Mouse (Mus musculus) CH12.LX (cell line): ENCODE measurements around the gene Tssk2. TPM values are rescaled to one million over a fixed set of nuclear protein-coding genes. Genes with fewer than 3 reads are reported as not detected.

Experiments used
- DNase-seq: peaks from one replicate; pipeline ENCODE4 v3.0.0-alpha.2; 2013; ENCODE audit errors: extremely low read depth
- H3K27ac ChIP-seq: 2 replicates; pipeline ENCODE4 v1.5.1; 2012; ENCODE audit warnings: low read depth, mild to moderate bottlenecking, control low read depth, moderate library complexity; ENCODE audit not compliant: insufficient read depth
- H3K27me3 ChIP-seq: replicated peaks from 2 replicates; pipeline ENCODE3; 2012; ENCODE audit warnings: inconsistent platforms
- H3K36me3 ChIP-seq, 2 experiments: replicated peaks in 1 of 2; 2 replicates each; pipeline versions ENCODE3 to v1.6.1; 2012; ENCODE audit warnings: inconsistent platforms in 1 of 2, low read length in 1 of 2, mild to moderate bottlenecking in 1 of 2, mixed read lengths in 1 of 2, moderate library complexity in 1 of 2; ENCODE audit not compliant: control insufficient read depth in 1 of 2, insufficient read depth in 1 of 2
- H3K4me1 ChIP-seq, 2 experiments: 2 replicates each; pipeline ENCODE4 v1.6.1; 2012; ENCODE audit warnings: inconsistent platforms in 1 of 2, moderate library complexity in 1 of 2; ENCODE audit not compliant: insufficient read depth in 2 of 2, control insufficient read depth in 1 of 2
- H3K4me2 ChIP-seq: 2 replicates; pipeline ENCODE4 v1.6.1; 2012; ENCODE audit warnings: low read depth, mild to moderate bottlenecking, control low read depth; ENCODE audit not compliant: poor library complexity, insufficient read depth, severe bottlenecking
- H3K4me3 ChIP-seq, 3 experiments: fragments of 150-350 bp in 1 of 3; sonication (generic) in 1 of 3; replicated peaks in 1 of 3; 2 replicates each; pipeline versions ENCODE3 to v1.5.1; 2011 to 2012; ENCODE audit warnings: low read depth in 2 of 3, low read length in 2 of 3, mild to moderate bottlenecking in 2 of 3, moderate library complexity in 2 of 3, control low read depth in 1 of 3, improper control_type of control experiment in 1 of 3, inconsistent platforms in 1 of 3, mixed read lengths in 1 of 3; ENCODE audit not compliant: poor library complexity in 1 of 3
- H3K79me2 ChIP-seq: replicated peaks from 2 replicates; pipeline ENCODE4 v1.6.1; 2012; ENCODE audit warnings: mild to moderate bottlenecking, moderate library complexity; ENCODE audit not compliant: control insufficient read depth, poor library complexity, insufficient read depth, severe bottlenecking; ENCODE audit errors: extremely low read depth
- H3K9ac ChIP-seq: 2 replicates; pipeline ENCODE4 v1.6.1; 2012; ENCODE audit warnings: low read depth, mild to moderate bottlenecking, control low read depth, moderate library complexity; ENCODE audit not compliant: insufficient read depth
- H3K9me3 ChIP-seq: replicated peaks from 2 replicates; pipeline ENCODE3; 2012; ENCODE audit warnings: low read length, inconsistent platforms, mixed read lengths
- BHLHE40 ChIP-seq: IDR thresholded peaks from 2 replicates; pipeline ENCODE4 v1.6.1; 2011; ENCODE audit warnings: mild to moderate bottlenecking, low read depth, low read length, improper control_type of control experiment
- CHD1 ChIP-seq: IDR thresholded peaks from 2 replicates; pipeline ENCODE4 v1.6.1; 2012; ENCODE audit warnings: low read depth, low read length, improper control_type of control experiment, inconsistent platforms
- CTCF ChIP-seq, 2 experiments: IDR thresholded peaks in 1 of 2; conservative IDR thresholded peaks in 1 of 2; 2 replicates each; pipeline ENCODE4 v1.5.1; 2011 to 2012; ENCODE audit warnings: low read depth in 2 of 2, low read length in 2 of 2, improper control_type of control experiment in 1 of 2, inconsistent platforms in 1 of 2, mild to moderate bottlenecking in 1 of 2, moderate library complexity in 1 of 2
- E2F4 ChIP-seq: IDR thresholded peaks from 2 replicates; pipeline ENCODE4 v1.6.1; 2011; ENCODE audit warnings: low read depth, low read length, improper control_type of control experiment; ENCODE audit not compliant: insufficient replicate concordance
- GABPA ChIP-seq: IDR thresholded peaks from 2 replicates; pipeline ENCODE4 v1.6.1; 2012; ENCODE audit warnings: low read depth, low read length, improper control_type of control experiment, inconsistent platforms; ENCODE audit not compliant: insufficient replicate concordance
- IRF4 ChIP-seq: IDR thresholded peaks from 2 replicates; pipeline ENCODE4 v1.6.1; 2014; ENCODE audit warnings: low read depth, mild to moderate bottlenecking, inconsistent platforms, low read length, improper control_type of control experiment
- JUN ChIP-seq: IDR thresholded peaks from 2 replicates; pipeline ENCODE4 v1.6.1; 2011; ENCODE audit warnings: low read depth, mild to moderate bottlenecking, low read length, improper control_type of control experiment, moderate library complexity; ENCODE audit not compliant: insufficient read depth
- KAT2A ChIP-seq: IDR thresholded peaks from 2 replicates; pipeline ENCODE4 v1.6.1; 2012; ENCODE audit warnings: low read length, improper control_type of control experiment, inconsistent platforms; ENCODE audit not compliant: insufficient replicate concordance
- MAFK ChIP-seq: IDR thresholded peaks from 2 replicates; pipeline ENCODE4 v1.6.1; 2011; ENCODE audit warnings: low read length, improper control_type of control experiment; ENCODE audit not compliant: insufficient replicate concordance
- MAX ChIP-seq: IDR thresholded peaks from 2 replicates; pipeline ENCODE4 v1.6.1; 2011; ENCODE audit warnings: low read length, improper control_type of control experiment
- MAZ ChIP-seq: IDR thresholded peaks from 2 replicates; pipeline ENCODE4 v1.6.1; 2012; ENCODE audit warnings: low read depth, mild to moderate bottlenecking, inconsistent platforms, low read length, improper control_type of control experiment, moderate library complexity
- MEF2A ChIP-seq: IDR thresholded peaks from 2 replicates; pipeline ENCODE4 v1.6.1; 2014; ENCODE audit warnings: low read depth, mild to moderate bottlenecking, inconsistent platforms, low read length, improper control_type of control experiment, borderline replicate concordance
- MXI1 ChIP-seq: IDR thresholded peaks from 2 replicates; pipeline ENCODE4 v1.6.1; 2011; ENCODE audit warnings: mild to moderate bottlenecking, low read depth, low read length, improper control_type of control experiment
- POLR2AphosphoS2 ChIP-seq: IDR thresholded peaks from 2 replicates; pipeline ENCODE4 v1.6.1; 2011; ENCODE audit warnings: low read depth, low read length, improper control_type of control experiment
- RAD21 ChIP-seq: IDR thresholded peaks from 2 replicates; pipeline ENCODE4 v1.6.1; 2011; ENCODE audit warnings: low read depth, mild to moderate bottlenecking, low read length, improper control_type of control experiment, moderate library complexity
- RCOR1 ChIP-seq: conservative IDR thresholded peaks from 2 replicates; pipeline ENCODE4 v1.6.1; 2012; ENCODE audit warnings: low read depth, mild to moderate bottlenecking, inconsistent platforms, low read length, improper control_type of control experiment
- SMC3 ChIP-seq: IDR thresholded peaks from 2 replicates; pipeline ENCODE4 v1.6.1; 2011; ENCODE audit warnings: low read depth, low read length, improper control_type of control experiment
- TBP ChIP-seq: conservative IDR thresholded peaks from 2 replicates; pipeline ENCODE4 v1.6.1; 2011; ENCODE audit warnings: low read depth, low read length, improper control_type of control experiment
- UBTF ChIP-seq: IDR thresholded peaks from 2 replicates; pipeline ENCODE4 v1.6.1; 2012; ENCODE audit warnings: low read depth, mild to moderate bottlenecking, inconsistent platforms, low read length, improper control_type of control experiment, moderate library complexity
- USF1 ChIP-seq: IDR thresholded peaks from 2 replicates; pipeline ENCODE4 v1.6.1; 2014; ENCODE audit warnings: low read depth, mild to moderate bottlenecking, inconsistent platforms, low read length, improper control_type of control experiment
- ZMIZ1 ChIP-seq: IDR thresholded peaks from 2 replicates; pipeline ENCODE4 v1.6.1; 2012; ENCODE audit warnings: low read depth, mild to moderate bottlenecking, inconsistent platforms, low read length, improper control_type of control experiment
- dilution Hi-C: fragments of 300-500 bp; cut with MboI; formaldehyde crosslinking; loops from 2 replicates; pipeline ENCODE4 v1.14.3; 2020; ENCODE audit warnings: low sequenced_read_pairs; ENCODE audit not compliant: extremely low pct_unique_long_range_greater_than_20kb, extremely low pct_ligation_motif_present
- in situ Hi-C: fragments of 300-500 bp; cut with MboI; formaldehyde crosslinking; loops from 3 replicates; pipeline ENCODE4 v1.14.3; 2019; ENCODE audit warnings: low sequenced_read_pairs, low pct_ligation_motif_present, low pct_unique_long_range_greater_than_20kb, mixed read lengths
- polyA plus RNA-seq: library from polyadenylated mRNA; unstranded; fragments of >175 nt; gene quantifications from 2 replicates; pipeline ENCODE4 v1.2.1, GENCODE M21; 2012; ENCODE audit warnings: low read depth; ENCODE audit not compliant: insufficient read length
- total RNA-seq, 2 experiments: library from RNA; depleted of rRNA; stranded (reverse); fragments of 300-350 nt in 1 of 2; fragments of >200 nt in 1 of 2; gene quantifications; 2 replicates each; pipeline ENCODE4 v1.2.3; 2012 to 2014

Gene Tssk2
- total and polyA plus RNA-seq, 3 experiments = 0.21 TPM; not detected in 2

- in situ Hi-C loops (no loop called here), dilution Hi-C loops (no loop called here)
- no peaks in the 10 kb centered on the region for H3K79me2 ChIP-seq
- TF ChIP-seq ZMIZ1 (no peak), MAZ (no peak), MXI1 (no peak), RAD21 (no peak), SMC3 (no peak), JUN (no peak), TBP (no peak)
- DNase-seq = no peak
- H3K4me1 ChIP-seq = peaks cover 5 to 6% of the 10 kb centered on the region in 2 experiments; a peak in 3 of 4 replicates
- no peak overlapping the region for H3K27ac ChIP-seq
- peaks cover 35% of the 10 kb centered on the region for H3K27me3 ChIP-seq
- H3K9ac ChIP-seq = no peak overlapping the region
- H3K36me3 ChIP-seq = no peaks in the 10 kb centered on the region
- H3K4me3 ChIP-seq = no peak overlapping the region
- no peaks in the 10 kb centered on the region for H3K9me3 ChIP-seq
- no peak overlapping the region for H3K4me2 ChIP-seq
Observed at GRCm38 (mm10) chr16:17943466-17943865, 45.0 kb downstream of the Tssk2 start.

GRCm38 (mm10) chr16:17945081-17945831 is 46.8 kb downstream of the Tssk2 start:
- no peak for DNase-seq
- H3K36me3 ChIP-seq = no peaks in the 10 kb centered on the region
- dilution Hi-C loops = no loop called here
- no peak overlapping the region for H3K4me2 ChIP-seq
- no peaks in the 10 kb centered on the region for H3K9me3 ChIP-seq
- H3K27me3 ChIP-seq = peaks cover 52% of the 10 kb centered on the region
- no peak overlapping the region; the same call in 1 of the 2 replicates for H3K27ac ChIP-seq
- TF ChIP-seq BHLHE40 = no peak
- no peak for TF ChIP-seq GABPA
- no peak for TF ChIP-seq RCOR1
- TF ChIP-seq MAFK = no peak
- no peak for TF ChIP-seq USF1
- TF ChIP-seq POLR2AphosphoS2 = no peak
- no peak for TF ChIP-seq E2F4
- no peak for TF ChIP-seq MAX
- no peak for TF ChIP-seq CTCF (conservative IDR thresholded peaks at IDR 0.05 in 1 of 2, IDR thresholded peaks at IDR 0.05 in 1 of 2; ENCODE audit: low read depth in 2 of 2, low read length in 2 of 2)
- TF ChIP-seq MEF2A = no peak
- TF ChIP-seq UBTF = no peak
- no peak for TF ChIP-seq MXI1
- no peak for TF ChIP-seq CHD1
- no peak for TF ChIP-seq KAT2A
- TF ChIP-seq IRF4 = no peak
- TF ChIP-seq TBP = no peak
- TF ChIP-seq, all 38 proteins: peak for 0
- Histone ChIP-seq H3K9ac (no peak overlapping the region), H3K79me2 (no peaks in the 10 kb centered on the region), H3K4me3 (no peak overlapping the region), H3K4me1 (peaks cover 0 to 6% of the 10 kb centered on the region in 2 experiments; a peak in 1 of 4 replicates)
- in situ Hi-C loops = no loop called here
